Mouse (Mus musculus) heart, adult 2 months (tissue): Measurements from ENCODE around the gene Art3. TPM values are rescaled to one million over a fixed set of nuclear protein-coding genes. Genes with fewer than 3 reads are reported as not detected.

Source experiments
- DNase-seq, 2 experiments: peaks; one replicate each; pipeline ENCODE4 v3.0.0; 2021
- H3K27ac ChIP-seq: fragments of 200-600 bp; 2 replicates; pipeline ENCODE4 v1.8.1; 2022
- H3K27me3 ChIP-seq: fragments of 200-500 bp; 2 replicates; pipeline ENCODE4 v1.6.1; 2012; ENCODE audit warnings: mild to moderate bottlenecking, low read length, inconsistent platforms, mixed read lengths; ENCODE audit not compliant: control insufficient read depth, insufficient read depth
- H3K36me3 ChIP-seq: fragments of 200-500 bp; 2 replicates; pipeline ENCODE4 v1.6.1; 2012; ENCODE audit warnings: low read length, inconsistent platforms; ENCODE audit not compliant: control insufficient read depth, insufficient read depth
- H3K4me1 ChIP-seq: fragments of 200-500 bp; 2 replicates; pipeline ENCODE4 v1.6.1; 2011; ENCODE audit warnings: low read length; ENCODE audit not compliant: control insufficient read depth, insufficient read depth
- H3K4me3 ChIP-seq: fragments of 200-600 bp; 2 replicates; pipeline ENCODE4 v1.8.1; 2022
- H3K79me2 ChIP-seq: fragments of 200-500 bp; replicated peaks from 2 replicates; pipeline ENCODE4 v1.6.1; 2012; ENCODE audit warnings: mild to moderate bottlenecking, inconsistent platforms, low read length, moderate library complexity, mixed read lengths; ENCODE audit not compliant: control insufficient read depth, insufficient read depth
- H3K9ac ChIP-seq: fragments of 200-500 bp; 2 replicates; pipeline ENCODE4 v1.6.1; 2012; ENCODE audit warnings: low read depth, mild to moderate bottlenecking, control low read depth, inconsistent platforms, low read length, mixed read lengths
- CTCF ChIP-seq: fragments of 200-600 bp; IDR thresholded peaks from 2 replicates; pipeline ENCODE4 v1.8.1; 2022; ENCODE audit warnings: antibody characterized with exemption, mild to moderate bottlenecking, moderate library complexity
- EP300 ChIP-seq: fragments of 200-500 bp; IDR thresholded peaks from 2 replicates; pipeline ENCODE4 v1.6.1; 2011; ENCODE audit warnings: low read depth, low read length, control low read depth; ENCODE audit not compliant: insufficient read depth
- POLR2A ChIP-seq: fragments of 200-500 bp; IDR thresholded peaks from 2 replicates; pipeline ENCODE4 v1.6.1; 2011; ENCODE audit warnings: mild to moderate bottlenecking, low read depth, low read length, control low read depth; ENCODE audit not compliant: insufficient read depth
- WGBS: fragments of 180-500 bp; shearing (Covaris S2); methylation state at CpG from one replicate; pipeline ENCODE4 v1.1.7; 2018; 5-methylcytosine and 5-hydroxymethylcytosine counted together
- intact Hi-C: fragments of 180-260 bp; cut with DNase I; formaldehyde crosslinking; loops from one replicate; pipeline ENCODE4 v1.15.1; 2025
- polyA plus RNA-seq: library from polyadenylated mRNA; depleted of rRNA; stranded (reverse); fragments of >200 nt; gene quantifications from 2 replicates; pipeline ENCODE4 v1.2.3, GENCODE M21; 2012
- total RNA-seq, 2 experiments: library from RNA; stranded (reverse); gene quantifications; 2 replicates each; pipeline ENCODE4 v1.2.3; 2021

Art3 gene
- total and polyA plus RNA-seq, 3 experiments: 268 to 797 (median 622) TPM

GRCm38 (mm10) chr5:92327929-92328328, 3.7 kb upstream of the Art3 start, which contains the start of gene Cxcl9:
TSS of gene Cxcl9 (minus strand) at chr5:92328079.
- H3K36me3 ChIP-seq: no peaks in the 10 kb centered on the region
- H3K4me3 ChIP-seq: peak within 1 kb of the TSS; percentile 20; the same call in 1 of the 2 replicates
- no peaks in the 10 kb centered on the region for H3K79me2 ChIP-seq
- 53% methylated on average over 7 of the region's 7 CpGs for WGBS
- no peak for DNase-seq
- intact Hi-C loops: no loop called here
- no peak within 1 kb of the TSS for H3K9ac ChIP-seq
- no peaks in the 10 kb centered on the region for H3K27me3 ChIP-seq
- TF ChIP-seq EP300: no peak
- no peak for TF ChIP-seq POLR2A
- no peak for TF ChIP-seq CTCF
- H3K27ac ChIP-seq: peak within 1 kb of the TSS; percentile 50
- H3K4me1 ChIP-seq: peaks cover 3% of the 10 kb centered on the region; the same call in 1 of the 2 replicates

GRCm38 (mm10) chr5:92331122-92331521, 505 bp upstream of the Art3 start:
- H3K27me3 ChIP-seq: no peaks in the 10 kb centered on the region
- no peak overlapping the region for H3K27ac ChIP-seq
- DNase-seq: no peak
- H3K4me3 ChIP-seq: no peak overlapping the region
- 92% methylated on average over 12 of the region's 12 CpGs for WGBS
- no peaks in the 10 kb centered on the region for H3K36me3 ChIP-seq
- no peak overlapping the region for H3K9ac ChIP-seq
- no peak for TF ChIP-seq CTCF
- no peak for TF ChIP-seq POLR2A
- no peak for TF ChIP-seq EP300
- H3K79me2 ChIP-seq: no peaks in the 10 kb centered on the region
- intact Hi-C loops: no loop called here
- peaks cover 3% of the 10 kb centered on the region; the same call in 1 of the 2 replicates for H3K4me1 ChIP-seq

- Histone ChIP-seq H3K4me1 (peaks cover 3% of the 10 kb centered on the region; the same call in 1 of the 2 replicates), H3K79me2 (no peaks in the 10 kb centered on the region), H3K27me3 (no peaks in the 10 kb centered on the region), H3K36me3 (no peaks in the 10 kb centered on the region), H3K27ac (peak overlapping the region; percentile 84), H3K4me3 (peak overlapping the region; percentile 51), H3K9ac (peak overlapping the region; percentile 11)
- TF ChIP-seq CTCF (no peak), POLR2A (0 out of 2 replicates have a peak, but pooled peaks have one; percentile 26), EP300 (peak; percentile 62; the same call in 1 of the 2 replicates)
- WGBS: 34% methylated on average over 9 of the region's 9 CpGs
- intact Hi-C loops: loop anchor here (2.0 kb wide), 1 partner anchor 18 kb away; no protein-coding TSS in a partner anchor
- DNase-seq: peak; percentile 56 to 72
Measured at GRCm38 (mm10) chr5:92332359-92332840, 773 bp downstream of the Art3 start.

GRCm38 (mm10) chr5:92336743-92337142, 5.1 kb downstream of the Art3 start:
- H3K4me3 ChIP-seq: no peak overlapping the region
- intact Hi-C loops: no loop called here
- no peak for TF ChIP-seq POLR2A
- no peak for TF ChIP-seq CTCF
- TF ChIP-seq EP300: no peak
- H3K79me2 ChIP-seq: no peaks in the 10 kb centered on the region
- H3K4me1 ChIP-seq: peaks cover 7% of the 10 kb centered on the region
- DNase-seq: no peak
- H3K9ac ChIP-seq: no peak overlapping the region
- H3K36me3 ChIP-seq: peaks cover 5% of the 10 kb centered on the region; the same call in 1 of the 2 replicates
- 78% methylated on average over 3 of the region's 3 CpGs for WGBS
- no peak overlapping the region for H3K27ac ChIP-seq
- H3K27me3 ChIP-seq: no peaks in the 10 kb centered on the region

- no peak for TF ChIP-seq CTCF
- no peak for TF ChIP-seq POLR2A
- TF ChIP-seq EP300: no peak
- Histone ChIP-seq H3K27ac (no peak overlapping the region), H3K79me2 (no peaks in the 10 kb centered on the region), H3K4me1 (peaks cover 3% of the 10 kb centered on the region), H3K9ac (no peak overlapping the region), H3K4me3 (no peak overlapping the region), H3K27me3 (no peaks in the 10 kb centered on the region), H3K36me3 (peaks cover 5% of the 10 kb centered on the region; the same call in 1 of the 2 replicates)
- no peak for DNase-seq
- intact Hi-C loops: no loop called here
- WGBS: 31% methylated on average over 4 of the region's 4 CpGs
Measured at GRCm38 (mm10) chr5:92340606-92341005, 9.0 kb downstream of the Art3 start.

- no peak overlapping the region for H3K9ac ChIP-seq
- no peak overlapping the region for H3K27ac ChIP-seq
- no peaks in the 10 kb centered on the region for H3K27me3 ChIP-seq
- no peak for TF ChIP-seq EP300
- TF ChIP-seq CTCF: no peak
- no peak for TF ChIP-seq POLR2A
- no peak overlapping the region for H3K4me3 ChIP-seq
- peaks cover 5% of the 10 kb centered on the region; the same call in 1 of the 2 replicates for H3K36me3 ChIP-seq
- H3K79me2 ChIP-seq: no peaks in the 10 kb centered on the region
- intact Hi-C loops: no loop called here
- DNase-seq: no peak
- WGBS: 85% methylated on average over 8 of the region's 8 CpGs
- H3K4me1 ChIP-seq: peaks cover 8% of the 10 kb centered on the region
Measured at GRCm38 (mm10) chr5:92345006-92345405, 13.4 kb downstream of the Art3 start.
